Mouse (Mus musculus) spleen, adult 2 months (tissue): ENCODE data around the gene Tnk2.

Source experiments
- CTCF ChIP-seq: fragments of 200-500 bp; IDR thresholded peaks from 2 replicates; pipeline ENCODE4 v1.5.1; 2011; ENCODE audit warnings: mild to moderate bottlenecking, inconsistent platforms; ENCODE audit not compliant: insufficient read depth, insufficient read length, insufficient replicate concordance; ENCODE audit errors: extremely low read depth
- POLR2A ChIP-seq: fragments of 200-500 bp; IDR thresholded peaks from 2 replicates; pipeline ENCODE4 v1.6.1; 2011; ENCODE audit warnings: low read depth, low read length, inconsistent platforms

DNA sequence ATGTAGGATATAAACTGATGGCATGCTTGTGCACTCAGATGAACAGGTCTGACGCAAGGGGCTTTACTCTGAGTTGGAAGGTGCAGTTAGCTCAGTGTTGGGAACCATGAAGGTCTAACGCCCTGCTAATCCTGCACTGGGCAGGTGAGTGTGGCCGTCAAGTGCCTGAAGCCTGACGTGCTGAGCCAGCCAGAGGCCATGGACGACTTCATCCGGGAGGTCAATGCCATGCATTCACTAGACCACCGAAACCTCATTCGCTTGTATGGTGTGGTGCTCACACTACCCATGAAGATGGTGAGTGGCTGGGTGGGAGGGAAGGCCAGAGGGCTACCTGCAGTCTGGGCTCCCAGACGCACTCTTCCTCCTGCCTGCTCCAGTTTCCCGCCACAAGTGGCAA, 25.6 kb downstream of the Tnk2 start:
- no peak for TF ChIP-seq POLR2A
- no peak for TF ChIP-seq CTCF
